Mouse (Mus musculus) myocyte (in vitro differentiated cells): ENCODE measurements around the gene Kcnb1. TPM values are rescaled to one million over a fixed set of nuclear protein-coding genes. Genes with fewer than 3 reads are reported as not detected.

Experiments used
- H3K27me3 ChIP-seq: one replicate; pipeline ENCODE4 v1.6.1; 2011; ENCODE audit not compliant: control insufficient read depth, insufficient read depth, insufficient read length
- H3K36me3 ChIP-seq: one replicate; pipeline ENCODE4 v1.6.1; 2011; ENCODE audit not compliant: control insufficient read depth, insufficient read depth
- H3K4me2 ChIP-seq: one replicate; pipeline ENCODE4 v1.6.1; 2011; ENCODE audit warnings: low read depth, control low read depth
- H3K4me3 ChIP-seq: one replicate; pipeline ENCODE4 v1.5.1; 2011; ENCODE audit warnings: mild to moderate bottlenecking, control low read depth, moderate library complexity
- H3K79me2 ChIP-seq: one replicate; pipeline ENCODE4 v1.6.1; 2011; ENCODE audit not compliant: control insufficient read depth, insufficient read depth
- H3ac ChIP-seq: one replicate; pipeline ENCODE4 v1.6.1; 2011; ENCODE audit not compliant: control insufficient read depth, insufficient read length
- CEBPB ChIP-seq: IDR thresholded peaks from 2 replicates; pipeline ENCODE4 v1.6.1; 2011; ENCODE audit warnings: mild to moderate bottlenecking, moderate library complexity; ENCODE audit not compliant: poor library complexity, insufficient read depth, severe bottlenecking
- E2F4 ChIP-seq: IDR thresholded peaks from one replicate; pipeline ENCODE4 v1.6.1; 2011; ENCODE audit warnings: mild to moderate bottlenecking, control low read depth, moderate library complexity; ENCODE audit not compliant: insufficient read depth
- MAX ChIP-seq: IDR thresholded peaks from one replicate; pipeline ENCODE4 v1.6.1; 2011; ENCODE audit warnings: low read depth, mild to moderate bottlenecking, control low read depth
- MYOD1 ChIP-seq, 3 experiments: IDR thresholded peaks; one replicate each; pipeline ENCODE4 v1.6.1; 2011; ENCODE audit warnings: control low read depth in 2 of 3, low read depth in 2 of 3, mild to moderate bottlenecking in 2 of 3, moderate library complexity in 1 of 3; ENCODE audit not compliant: insufficient read length in 2 of 3, control insufficient read depth in 1 of 3
- MYOG ChIP-seq, 3 experiments: IDR thresholded peaks; one replicate each; pipeline ENCODE4 v1.6.1; 2011; ENCODE audit warnings: control low read depth in 2 of 3, low read depth in 2 of 3, mild to moderate bottlenecking in 2 of 3; ENCODE audit not compliant: insufficient read length in 2 of 3, control insufficient read depth in 1 of 3, insufficient read depth in 1 of 3
- POLR2A ChIP-seq: IDR thresholded peaks from one replicate; pipeline ENCODE4 v1.6.1; 2011; ENCODE audit warnings: low read depth, mild to moderate bottlenecking, control low read depth, moderate library complexity; ENCODE audit not compliant: insufficient read length
- POLR2AphosphoS2 ChIP-seq: IDR thresholded peaks from one replicate; pipeline ENCODE4 v1.6.1; 2011; ENCODE audit warnings: low read depth, control low read depth; ENCODE audit not compliant: insufficient read length
- REST ChIP-seq: IDR thresholded peaks from one replicate; pipeline ENCODE4 v1.6.1; 2011; ENCODE audit warnings: mild to moderate bottlenecking, control low read depth, moderate library complexity; ENCODE audit not compliant: insufficient read depth, insufficient read length
- SRF ChIP-seq: IDR thresholded peaks from one replicate; pipeline ENCODE4 v1.6.1; 2011; ENCODE audit warnings: low read depth; ENCODE audit not compliant: control insufficient read depth, insufficient read length
- TCF12 ChIP-seq: IDR thresholded peaks from one replicate; pipeline ENCODE4 v1.6.1; 2011; ENCODE audit warnings: mild to moderate bottlenecking, control low read depth; ENCODE audit not compliant: poor library complexity, insufficient read depth, severe bottlenecking
- TCF3 ChIP-seq: IDR thresholded peaks from one replicate; pipeline ENCODE4 v1.6.1; 2011; ENCODE audit warnings: low read depth, control low read depth; ENCODE audit not compliant: insufficient read length
- USF1 ChIP-seq: IDR thresholded peaks from one replicate; pipeline ENCODE4 v1.6.1; 2011; ENCODE audit warnings: low read depth, mild to moderate bottlenecking, control low read depth, moderate library complexity
- polyA plus RNA-seq: library from polyadenylated mRNA; unstranded; fragments of >200 nt; fragmentation: generic; extraction: Trizol; gene quantifications from one replicate; pipeline ENCODE4 v1.2.1, GENCODE M21; 2012; ENCODE audit warnings: missing spikeins

The Kcnb1 gene
- polyA plus RNA-seq, 1 experiment, result 0.42 TPM

GRCm38 (mm10) chr2:167058201-167058600 is 131.8 kb downstream of the Kcnb1 start:
- H3ac ChIP-seq, result no peak overlapping the region
- TF ChIP-seq MAX, result no peak
- TF ChIP-seq MYOG (IDR thresholded peaks at IDR 0.05; ENCODE audit: control insufficient read depth in 1 of 3, insufficient read depth in 1 of 3, insufficient read length in 2 of 3, low read depth in 2 of 3), result no peak
- no peak for TF ChIP-seq POLR2AphosphoS2
- TF ChIP-seq REST, result no peak
- TF ChIP-seq CEBPB, result no peak
- TF ChIP-seq E2F4, result no peak
- no peak for TF ChIP-seq USF1
- no peak for TF ChIP-seq TCF3
- TF ChIP-seq SRF, result no peak
- TF ChIP-seq TCF12, result no peak
- TF ChIP-seq MYOD1 (IDR thresholded peaks at IDR 0.05; ENCODE audit: control insufficient read depth in 1 of 3, insufficient read length in 2 of 3, low read depth in 2 of 3), result no peak
- TF ChIP-seq POLR2A, result no peak
- no peaks in the 10 kb centered on the region for H3K27me3 ChIP-seq
- H3K79me2 ChIP-seq, result peaks cover 29% of the 10 kb centered on the region
- H3K4me2 ChIP-seq, result no peak overlapping the region
- H3K36me3 ChIP-seq, result peaks cover 39% of the 10 kb centered on the region
- no peak overlapping the region for H3K4me3 ChIP-seq

DNA sequence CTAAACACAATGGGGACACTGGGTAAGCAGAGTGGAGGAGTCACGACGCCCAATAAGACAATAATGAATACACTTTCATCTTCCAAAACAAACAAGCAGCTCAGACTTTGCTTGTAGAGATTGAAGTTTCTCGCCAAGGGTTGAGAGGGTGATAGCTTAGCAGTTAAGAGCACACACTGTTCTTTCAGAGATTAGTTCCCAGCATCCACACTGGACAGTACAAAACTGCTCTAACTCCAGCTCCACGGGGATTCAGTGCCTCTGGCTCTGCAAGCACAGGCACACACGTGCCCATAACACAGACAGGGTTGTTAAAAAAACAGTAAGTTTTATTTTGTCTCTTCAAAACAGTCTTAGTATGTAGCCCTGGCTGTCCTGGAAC is 133.0 kb downstream of the Kcnb1 start:
- no peak for TF ChIP-seq POLR2AphosphoS2
- no peak for TF ChIP-seq MAX
- TF ChIP-seq USF1, result no peak
- no peak overlapping the region for H3K4me2 ChIP-seq
- peaks cover 27% of the 10 kb centered on the region for H3K79me2 ChIP-seq
- H3K4me3 ChIP-seq, result no peak overlapping the region
- H3K36me3 ChIP-seq, result peaks cover 44% of the 10 kb centered on the region
- no peaks in the 10 kb centered on the region for H3K27me3 ChIP-seq
- H3ac ChIP-seq, result no peak overlapping the region

DNA sequence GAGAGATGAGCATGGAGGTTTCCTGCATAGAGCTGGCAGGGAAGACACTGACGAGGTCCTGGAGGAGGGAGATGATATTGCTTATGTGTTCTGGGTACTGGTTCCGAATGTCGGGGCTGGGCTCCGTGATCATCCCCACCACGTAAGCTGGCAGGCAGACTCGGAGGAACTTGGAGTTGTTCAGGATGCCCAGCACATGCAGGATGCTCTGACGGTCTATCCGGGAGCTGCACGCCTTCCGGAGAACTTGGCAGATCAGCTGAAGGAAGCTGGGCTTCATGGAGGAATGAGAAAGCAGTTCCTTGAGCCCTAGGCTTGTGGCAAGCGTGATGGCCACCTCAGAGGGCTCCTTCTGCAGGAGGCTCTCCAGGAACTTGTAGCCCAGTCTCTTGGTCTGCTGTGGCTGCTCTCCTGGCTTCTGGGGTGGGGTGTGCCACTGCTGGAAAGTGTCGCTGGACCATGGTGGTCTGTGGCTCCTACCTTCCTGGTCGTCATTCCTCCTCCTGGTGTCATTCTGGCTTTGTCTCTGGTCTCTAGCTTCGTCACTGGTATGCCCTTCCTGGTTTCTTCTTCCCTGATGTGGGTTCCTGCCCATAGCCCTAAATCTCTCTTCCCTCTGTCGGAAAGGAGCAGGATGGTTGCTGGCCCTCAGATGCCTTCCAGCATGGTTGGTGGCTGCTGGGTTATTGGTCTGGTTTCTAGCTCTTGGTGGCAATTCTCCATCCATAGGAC is 133.6 kb downstream of the Kcnb1 start:
- TF ChIP-seq MYOG (IDR thresholded peaks at IDR 0.05; ENCODE audit: control insufficient read depth in 1 of 3, insufficient read depth in 1 of 3, insufficient read length in 2 of 3, low read depth in 2 of 3) (no peak), TCF3 (no peak), USF1 (no peak), POLR2A (no peak), POLR2AphosphoS2 (no peak), MYOD1 (IDR thresholded peaks at IDR 0.05; ENCODE audit: control insufficient read depth in 1 of 3, insufficient read length in 2 of 3, low read depth in 2 of 3) (no peak), CEBPB (no peak), SRF (no peak), REST (no peak), E2F4 (no peak), TCF12 (no peak), MAX (no peak)
- Histone ChIP-seq H3K4me3 (no peak overlapping the region), H3K79me2 (peaks cover 30% of the 10 kb centered on the region), H3K4me2 (no peak overlapping the region), H3ac (no peak overlapping the region), H3K27me3 (no peaks in the 10 kb centered on the region), H3K36me3 (peaks cover 46% of the 10 kb centered on the region)

DNA sequence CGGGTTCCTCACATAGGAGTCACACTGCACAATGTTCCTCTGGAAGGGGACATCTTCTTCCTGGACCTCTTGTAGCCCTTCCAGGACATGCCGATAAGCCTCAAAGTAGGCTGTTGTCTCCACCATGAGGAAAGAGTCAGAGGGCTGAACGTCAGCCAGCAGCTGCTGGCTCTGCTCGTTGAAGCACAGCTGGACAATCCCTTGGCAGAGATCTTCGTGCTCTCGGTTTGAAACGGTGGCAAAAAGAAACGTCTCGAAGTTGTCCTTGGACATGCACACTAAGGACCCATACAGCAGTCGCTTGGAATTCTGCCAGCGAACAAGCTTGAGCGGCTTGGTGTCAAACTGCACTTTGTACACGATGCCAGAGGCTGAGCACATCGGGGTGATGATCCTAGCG is 134.6 kb downstream of the Kcnb1 start:
- peaks cover 46% of the 10 kb centered on the region for H3K36me3 ChIP-seq
- peaks cover 36% of the 10 kb centered on the region for H3K79me2 ChIP-seq
- no peak overlapping the region for H3K4me3 ChIP-seq
- TF ChIP-seq CEBPB, result no peak
- TF ChIP-seq USF1, result no peak
- TF ChIP-seq POLR2AphosphoS2, result no peak
- no peak for TF ChIP-seq TCF12
- TF ChIP-seq REST, result no peak
- TF ChIP-seq MAX, result no peak
- TF ChIP-seq E2F4, result no peak
- no peak for TF ChIP-seq MYOD1 (IDR thresholded peaks at IDR 0.05; ENCODE audit: control insufficient read depth in 1 of 3, insufficient read length in 2 of 3, low read depth in 2 of 3)
- H3ac ChIP-seq, result no peak overlapping the region
- no peaks in the 10 kb centered on the region for H3K27me3 ChIP-seq
- no peak overlapping the region for H3K4me2 ChIP-seq

DNA sequence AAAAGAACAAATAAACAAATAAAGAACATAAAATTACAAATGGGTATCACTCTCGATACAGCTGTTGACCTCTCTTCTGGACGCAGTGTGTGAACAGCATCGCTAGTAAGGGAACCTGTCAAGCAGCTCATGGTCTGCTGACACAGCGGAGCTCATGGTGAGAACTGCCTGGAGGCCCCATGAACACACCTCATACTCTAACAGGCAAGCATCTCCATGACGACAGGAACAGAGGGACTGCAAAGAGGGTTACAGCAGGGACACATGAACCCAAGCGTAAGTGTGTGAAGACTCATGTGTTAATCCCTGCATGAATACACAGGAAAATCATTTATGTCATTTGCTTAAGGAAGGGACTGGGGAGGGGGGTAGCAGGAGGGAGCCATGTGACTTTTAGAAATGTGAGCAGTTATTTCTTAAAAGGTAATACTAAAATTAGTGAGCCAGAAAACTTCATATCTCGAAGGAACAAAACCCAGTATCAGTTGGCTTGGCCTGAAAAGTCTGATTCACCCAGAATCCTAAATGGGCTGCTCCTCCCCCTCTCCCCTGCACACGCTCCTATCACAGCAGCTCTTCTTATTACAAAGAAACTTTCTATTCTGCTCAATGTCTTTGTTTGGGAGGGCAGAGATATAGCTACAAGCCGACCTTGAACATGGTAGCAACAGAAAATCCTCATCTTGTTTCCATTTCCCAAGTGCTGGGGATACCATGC is 136.7 kb downstream of the Kcnb1 start:
- TF ChIP-seq SRF (no peak), TCF3 (no peak), USF1 (no peak), POLR2A (no peak), MYOD1 (IDR thresholded peaks at IDR 0.05; ENCODE audit: control insufficient read depth in 1 of 3, insufficient read length in 2 of 3, low read depth in 2 of 3) (no peak), TCF12 (no peak), CEBPB (no peak), REST (no peak), POLR2AphosphoS2 (no peak), E2F4 (no peak), MYOG (IDR thresholded peaks at IDR 0.05; ENCODE audit: control insufficient read depth in 1 of 3, insufficient read depth in 1 of 3, insufficient read length in 2 of 3, low read depth in 2 of 3) (no peak), MAX (no peak)
- Histone ChIP-seq H3K79me2 (peaks cover 36% of the 10 kb centered on the region), H3K4me2 (no peak overlapping the region), H3K36me3 (peaks cover 65% of the 10 kb centered on the region), H3K4me3 (no peak overlapping the region), H3K27me3 (no peaks in the 10 kb centered on the region), H3ac (no peak overlapping the region)
